Mouse (Mus musculus): ENCODE measurements at regions not wholly inside any gene's neighbourhood (a gene's known extent, or its start where the extent isn't known, plus 50 kb on each side); places are given as distances from the start of the nearest gene placed in this dataset.

DNA sequence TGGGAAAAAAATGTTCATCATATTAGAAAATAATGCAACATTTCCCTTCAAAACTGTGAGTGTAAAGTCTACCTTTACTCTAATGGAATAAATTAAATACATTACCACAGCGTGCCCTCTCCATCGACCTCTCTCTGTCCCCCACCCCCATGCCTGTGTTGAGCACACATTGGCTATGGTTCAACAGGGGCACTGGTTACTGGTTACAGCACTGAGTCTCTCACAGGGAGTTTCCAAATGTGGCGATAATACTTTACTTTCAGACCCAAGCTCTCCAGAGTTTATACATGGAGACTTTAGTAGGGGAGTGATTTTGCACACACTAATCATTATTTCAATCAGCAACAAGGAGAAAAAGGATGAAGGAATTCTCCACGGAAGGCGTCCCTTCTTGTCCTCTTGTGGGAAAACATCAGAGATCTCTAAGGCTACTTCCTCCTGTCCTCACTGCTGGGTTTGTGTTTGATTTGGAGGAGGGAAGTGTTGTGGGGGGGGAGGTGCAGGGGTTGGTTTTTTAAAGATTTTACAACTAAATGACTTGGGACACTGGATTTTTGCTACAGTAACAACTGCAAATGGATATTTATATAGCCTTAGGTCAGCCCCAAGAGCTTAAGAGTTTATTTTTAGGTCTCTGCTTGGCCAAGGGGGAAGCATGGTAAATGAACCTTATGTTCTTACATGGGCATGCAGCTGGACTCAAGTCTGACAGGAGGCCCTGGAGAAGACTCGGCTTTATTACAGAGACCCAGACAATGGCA lies 85.6 kb upstream of the 4933415F23Rik start:
- TF ChIP-seq CTCF (IDR thresholded peaks at IDR 0.05; ENCODE audit: insufficient read depth, low read length) (no peak), POLR2A (IDR thresholded peaks at IDR 0.05; ENCODE audit: borderline replicate concordance, extremely low read depth, low read depth, low read length) (no peak)

Data from lung, adult 2 months (tissue).